Comparison of ENCODE assay signal across 8 mouse cellular contexts in the genomic region with DNA sequence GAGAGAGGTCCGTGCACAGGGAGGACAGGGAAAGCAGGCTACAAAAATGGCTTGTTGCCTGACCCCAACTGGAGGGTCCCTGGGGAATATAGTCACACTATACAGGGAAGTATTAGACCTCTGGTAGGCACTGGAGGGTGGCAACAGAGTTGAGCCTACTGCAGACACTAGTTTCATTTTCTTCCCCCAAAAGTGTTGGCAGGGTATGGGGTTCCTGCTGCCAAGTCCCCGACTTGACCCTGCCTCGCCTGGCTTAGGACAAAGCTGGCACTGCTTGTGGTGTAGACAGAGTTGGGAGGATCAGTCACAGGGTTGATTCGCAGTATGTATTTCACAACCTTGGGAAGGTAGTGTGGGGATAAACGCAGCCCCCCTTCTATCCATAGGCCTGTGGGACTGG.
"Had no signal": no experiment of that assay in that cellular context is flagged by ENCODE, and none has a peak within 500 bp of the region (broad histone marks: within the 10 kb centered on the region; RNA-seq: fewer than 3 reads in every experiment).

No protein-coding gene starts in this region.

- DNase-seq: kidney, adult 8-10 months; kidney, postnatal 25 days; layer of hippocampus, adult 9-11 months; liver; liver, embryonic 13.5 days; liver, postnatal 0 days; lung, postnatal 14 days; thymus, postnatal 4 days had no signal
